Mouse (Mus musculus): ENCODE measurements around the gene Gp1ba. TPM values are rescaled to one million over a fixed set of nuclear protein-coding genes. Genes with fewer than 3 reads are reported as not detected.

Gene Gp1ba
- polyA plus RNA-seq (2014; fragmentation: Illumina TruSeq; extraction: RNeasy Lipid Tissue Mini Kit (QIAGEN cat#74804); ENCODE audit: low read depth, low replicate concordance), result not detected

DNA sequence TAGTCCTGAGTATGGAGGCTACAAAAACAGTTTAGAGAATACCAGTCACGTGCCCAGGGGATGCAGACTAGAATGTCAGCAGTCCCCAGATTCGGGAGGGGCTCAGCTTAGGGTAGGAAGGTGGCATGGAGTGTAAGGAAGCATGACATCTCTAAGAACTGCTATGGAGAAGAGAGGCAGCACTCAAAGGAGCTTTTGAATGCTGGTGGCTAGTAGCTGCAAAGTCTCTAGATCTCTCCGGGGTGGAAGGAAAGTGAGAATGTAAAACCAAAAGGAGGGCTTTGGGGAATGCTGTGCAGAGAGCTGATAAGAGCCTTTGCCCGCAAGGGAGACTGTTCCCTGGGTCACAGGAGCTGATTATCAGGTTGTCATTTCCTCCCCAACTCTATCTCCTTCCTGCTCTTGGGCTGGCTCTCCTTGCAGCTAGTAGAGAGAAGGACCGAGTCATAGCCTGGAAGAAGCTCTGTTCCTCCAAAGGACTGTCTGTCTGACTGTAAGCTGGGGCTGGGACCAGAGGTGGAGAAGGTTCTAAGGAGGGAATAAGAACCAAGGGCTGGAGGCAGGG lies at the start of gene Gp1ba:
TSS of gene Gp1ba (plus strand) at position 409 of the 565 bp plus-strand sequence.

GRCm38 (mm10) chr11:70615516-70616093 lies 23.3 kb upstream of the Gp1ba start, which contains the start of gene 4930544D05Rik:
Gene 4930544D05Rik (plus strand): TSS chr11:70615848.

DNA sequence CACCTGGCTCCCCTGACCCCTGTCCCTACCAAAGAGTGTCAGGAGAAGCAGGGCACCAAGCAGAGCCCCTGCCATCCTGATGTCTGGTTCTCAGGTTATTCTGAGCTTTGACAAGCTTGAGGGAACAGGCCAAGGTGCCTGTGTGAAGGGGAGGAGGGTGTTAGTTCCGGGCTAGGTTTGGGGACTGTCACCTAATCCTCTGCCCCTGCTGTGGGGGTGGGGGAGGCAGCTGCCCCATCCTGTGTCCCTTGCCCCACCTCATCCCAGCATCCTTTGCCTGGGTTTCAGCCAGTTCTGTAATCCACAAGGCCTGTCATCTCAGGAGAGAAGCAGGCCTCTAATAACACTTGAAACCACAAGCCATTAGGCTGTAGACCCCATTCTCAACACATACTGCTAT lies 19.8 kb upstream of the Gp1ba start, which contains the start of gene Chrne:
TSS of gene Chrne (minus strand) at position 116 of the 400 bp plus-strand sequence.

GRCm38 (mm10) chr11:70646691-70647650 lies 8.0 kb downstream of the Gp1ba start, which contains the start of the genes Rnf167 and Slc25a11:
Gene Rnf167 (plus strand): TSS chr11:70647235.
Gene Slc25a11 (minus strand): TSS chr11:70647479.

GRCm38 (mm10) chr11:70654198-70654922 lies 15.4 kb downstream of the Gp1ba start, which contains the start of gene Pfn1:
Gene Pfn1 (minus strand): TSS chr11:70654644.

DNA sequence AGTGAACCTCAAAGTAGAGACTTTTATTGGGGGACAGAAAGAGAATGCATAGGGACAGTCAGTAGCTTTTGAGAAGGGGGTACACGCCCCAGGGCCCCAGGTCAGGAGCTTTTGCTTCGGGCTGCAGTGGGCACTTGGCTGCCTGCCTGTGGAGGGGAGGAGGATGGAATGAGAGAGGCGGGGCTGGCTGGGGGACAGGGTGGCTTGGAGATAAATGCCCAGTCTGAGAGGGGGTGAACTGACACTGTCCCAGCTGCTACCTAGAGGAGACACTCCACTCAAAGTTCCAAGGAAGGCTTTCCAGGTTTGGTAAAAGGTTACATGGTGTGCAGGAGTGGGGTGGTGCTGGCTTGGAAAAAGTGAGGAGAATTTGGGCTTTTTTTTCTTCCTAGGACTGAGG lies 18.0 kb downstream of the Gp1ba start, which contains the start of gene Eno3:
TSS of gene Eno3 (plus strand) at position 239 of the 400 bp plus-strand sequence.

GRCm38 (mm10) chr11:70668771-70669505 lies 30.0 kb downstream of the Gp1ba start, which contains the start of gene Spag7:
Gene Spag7 (minus strand): TSS chr11:70669416.

GRCm38 (mm10) chr11:70687601-70688199 lies 48.8 kb downstream of the Gp1ba start, which contains the start of gene Camta2:
Gene Camta2 (minus strand): TSS chr11:70688105.

Other genes starting within 250 kb of the Gp1ba start
- 13.6 TPM for gene Pelp1, start 229.1 kb upstream of the Gp1ba start, polyA plus RNA-seq (2014; fragmentation: Illumina TruSeq; extraction: RNeasy Lipid Tissue Mini Kit (QIAGEN cat#74804); ENCODE audit: low read depth, low replicate concordance)
- 15.8 TPM for gene Arrb2, start 206.5 kb upstream of the Gp1ba start, polyA plus RNA-seq (2014; fragmentation: Illumina TruSeq; extraction: RNeasy Lipid Tissue Mini Kit (QIAGEN cat#74804); ENCODE audit: low read depth, low replicate concordance)
- 9.5 TPM for gene Med11, start 187.2 kb upstream of the Gp1ba start, polyA plus RNA-seq (2014; fragmentation: Illumina TruSeq; extraction: RNeasy Lipid Tissue Mini Kit (QIAGEN cat#74804); ENCODE audit: low read depth, low replicate concordance)
- gene Zmynd15, start 179.7 kb upstream of the Gp1ba start, polyA plus RNA-seq (2014; fragmentation: Illumina TruSeq; extraction: RNeasy Lipid Tissue Mini Kit (QIAGEN cat#74804); ENCODE audit: low read depth, low replicate concordance), result 2.3 TPM
- 12.2 TPM for gene Cxcl16, start 179.1 kb upstream of the Gp1ba start, polyA plus RNA-seq (2014; fragmentation: Illumina TruSeq; extraction: RNeasy Lipid Tissue Mini Kit (QIAGEN cat#74804); ENCODE audit: low read depth, low replicate concordance)
- gene Tm4sf5, start 133.9 kb upstream of the Gp1ba start, polyA plus RNA-seq (2014; fragmentation: Illumina TruSeq; extraction: RNeasy Lipid Tissue Mini Kit (QIAGEN cat#74804); ENCODE audit: low read depth, low replicate concordance), result 4.7 TPM
- gene Vmo1, start 124.5 kb upstream of the Gp1ba start, polyA plus RNA-seq (2014; fragmentation: Illumina TruSeq; extraction: RNeasy Lipid Tissue Mini Kit (QIAGEN cat#74804); ENCODE audit: low read depth, low replicate concordance), result not detected
- not detected for gene Gltpd2, start 119.9 kb upstream of the Gp1ba start, polyA plus RNA-seq (2014; fragmentation: Illumina TruSeq; extraction: RNeasy Lipid Tissue Mini Kit (QIAGEN cat#74804); ENCODE audit: low read depth, low replicate concordance)
- 275 TPM for gene Psmb6, start 113.8 kb upstream of the Gp1ba start, polyA plus RNA-seq (2014; fragmentation: Illumina TruSeq; extraction: RNeasy Lipid Tissue Mini Kit (QIAGEN cat#74804); ENCODE audit: low read depth, low replicate concordance)
- gene Gm40193, start 106.2 kb upstream of the Gp1ba start, polyA plus RNA-seq (2014; fragmentation: Illumina TruSeq; extraction: RNeasy Lipid Tissue Mini Kit (QIAGEN cat#74804); ENCODE audit: low read depth, low replicate concordance), result not detected
- gene Pld2, start 99.1 kb upstream of the Gp1ba start, polyA plus RNA-seq (2014; fragmentation: Illumina TruSeq; extraction: RNeasy Lipid Tissue Mini Kit (QIAGEN cat#74804); ENCODE audit: low read depth, low replicate concordance), result 7.4 TPM
- 34.3 TPM for gene Mink1, start 76.2 kb upstream of the Gp1ba start, polyA plus RNA-seq (2014; fragmentation: Illumina TruSeq; extraction: RNeasy Lipid Tissue Mini Kit (QIAGEN cat#74804); ENCODE audit: low read depth, low replicate concordance)
- not detected for gene 4930544D05Rik, start 23.3 kb upstream of the Gp1ba start, polyA plus RNA-seq (2014; fragmentation: Illumina TruSeq; extraction: RNeasy Lipid Tissue Mini Kit (QIAGEN cat#74804); ENCODE audit: low read depth, low replicate concordance)
- gene Chrne, start 19.9 kb upstream of the Gp1ba start, polyA plus RNA-seq (2014; fragmentation: Illumina TruSeq; extraction: RNeasy Lipid Tissue Mini Kit (QIAGEN cat#74804); ENCODE audit: low read depth, low replicate concordance), result not detected
- gene Rnf167, start 8.1 kb downstream of the Gp1ba start, polyA plus RNA-seq (2014; fragmentation: Illumina TruSeq; extraction: RNeasy Lipid Tissue Mini Kit (QIAGEN cat#74804); ENCODE audit: low read depth, low replicate concordance), result 66.5 TPM
- gene Slc25a11, start 8.4 kb downstream of the Gp1ba start, polyA plus RNA-seq (2014; fragmentation: Illumina TruSeq; extraction: RNeasy Lipid Tissue Mini Kit (QIAGEN cat#74804); ENCODE audit: low read depth, low replicate concordance), result 630 TPM
- gene Pfn1, start 15.5 kb downstream of the Gp1ba start, polyA plus RNA-seq (2014; fragmentation: Illumina TruSeq; extraction: RNeasy Lipid Tissue Mini Kit (QIAGEN cat#74804); ENCODE audit: low read depth, low replicate concordance), result 286 TPM
- gene Eno3, start 18.1 kb downstream of the Gp1ba start, polyA plus RNA-seq (2014; fragmentation: Illumina TruSeq; extraction: RNeasy Lipid Tissue Mini Kit (QIAGEN cat#74804); ENCODE audit: low read depth, low replicate concordance), result 1,559 TPM
- gene Spag7, start 30.3 kb downstream of the Gp1ba start, polyA plus RNA-seq (2014; fragmentation: Illumina TruSeq; extraction: RNeasy Lipid Tissue Mini Kit (QIAGEN cat#74804); ENCODE audit: low read depth, low replicate concordance), result 134 TPM
- gene Camta2, start 49.0 kb downstream of the Gp1ba start, polyA plus RNA-seq (2014; fragmentation: Illumina TruSeq; extraction: RNeasy Lipid Tissue Mini Kit (QIAGEN cat#74804); ENCODE audit: low read depth, low replicate concordance), result 29.5 TPM
- gene Inca1, start 61.0 kb downstream of the Gp1ba start, polyA plus RNA-seq (2014; fragmentation: Illumina TruSeq; extraction: RNeasy Lipid Tissue Mini Kit (QIAGEN cat#74804); ENCODE audit: low read depth, low replicate concordance), result 11.4 TPM
- 315 TPM for gene Kif1c, start 61.4 kb downstream of the Gp1ba start, polyA plus RNA-seq (2014; fragmentation: Illumina TruSeq; extraction: RNeasy Lipid Tissue Mini Kit (QIAGEN cat#74804); ENCODE audit: low read depth, low replicate concordance)
- 9.2 TPM for gene Zfp3, start 125.1 kb downstream of the Gp1ba start, polyA plus RNA-seq (2014; fragmentation: Illumina TruSeq; extraction: RNeasy Lipid Tissue Mini Kit (QIAGEN cat#74804); ENCODE audit: low read depth, low replicate concordance)
- gene Scimp, start 173.5 kb downstream of the Gp1ba start, polyA plus RNA-seq (2014; fragmentation: Illumina TruSeq; extraction: RNeasy Lipid Tissue Mini Kit (QIAGEN cat#74804); ENCODE audit: low read depth, low replicate concordance), result not detected
- 25.0 TPM for gene Rabep1, start 205.7 kb downstream of the Gp1ba start, polyA plus RNA-seq (2014; fragmentation: Illumina TruSeq; extraction: RNeasy Lipid Tissue Mini Kit (QIAGEN cat#74804); ENCODE audit: low read depth, low replicate concordance)

Data from heart, adult 10 weeks (tissue).